Comparison of ENCODE assay signal across 9 mouse cellular contexts in genomic region chr8:121203612-121204376, GRCm38 (mm10).
DNase-seq lines count a peak whose midpoint lies in the region; ATAC-seq lines count a peak whose summit lies in the region.
"Had no signal": no experiment of that assay in that cellular context is flagged by ENCODE, and none has a peak within 500 bp of the region (broad histone marks: within the 10 kb centered on the region; RNA-seq: fewer than 3 reads in every experiment).

No protein-coding gene starts in this region.

- ATAC-seq in midbrain, embryonic 14.5 days (ENCODE audit: low FRiP score, low TSS enrichment): no peak
- ATAC-seq in midbrain, embryonic 13.5 days: no peak
- ATAC-seq in forebrain, embryonic 16.5 days: peak; percentile 68
- no peak for ATAC-seq in activated CD4-positive, CD25-positive, alpha-beta regulatory T cell, adult 4 months

- H3K9ac ChIP-seq in midbrain, embryonic 14.5 days (replicated peaks; ENCODE audit: low read length): no peak overlapping the region
- H3K9ac ChIP-seq in midbrain, embryonic 13.5 days (replicated peaks): no peak overlapping the region
- H3K9ac ChIP-seq in forebrain, embryonic 16.5 days (replicated peaks; ENCODE audit: low read depth, low read length): no peak overlapping the region
- H3K9ac ChIP-seq: midbrain, embryonic 12.5 days had no signal

- no peaks in the 10 kb centered on the region for H3K4me1 ChIP-seq in midbrain, embryonic 14.5 days (ENCODE audit: control insufficient read depth, insufficient read depth, low read length)
- no peaks in the 10 kb centered on the region for H3K4me1 ChIP-seq in midbrain, embryonic 13.5 days (replicated peaks)
- peaks cover 13% of the 10 kb centered on the region for H3K4me1 ChIP-seq in forebrain, embryonic 16.5 days (replicated peaks; ENCODE audit: control insufficient read depth, insufficient read depth, low read length)

- 68% methylated on average over 19 of the region's 19 CpGs for WGBS in midbrain, embryonic 14.5 days
- WGBS in midbrain, embryonic 13.5 days: 61% methylated on average over 19 of the region's 19 CpGs
- WGBS in forebrain, embryonic 16.5 days: 52% methylated on average over 19 of the region's 19 CpGs

- no peak overlapping the region for H3K4me2 ChIP-seq in midbrain, embryonic 14.5 days (ENCODE audit: low read length)
- no peak overlapping the region for H3K4me2 ChIP-seq in midbrain, embryonic 13.5 days (replicated peaks)
- H3K4me2 ChIP-seq in forebrain, embryonic 16.5 days (ENCODE audit: low read length): no peak overlapping the region
- H3K4me2 ChIP-seq: midbrain, embryonic 12.5 days had no signal

- DNase-seq in midbrain, embryonic 14.5 days: peak; percentile 50
- peak; percentile 14 to 65 for DNase-seq in left cerebral cortex, adult 9 months (ENCODE audit: low spot score in 2 of 2)
- DNase-seq in right cerebral cortex, postnatal 36 days (ENCODE audit: low spot score in 2 of 2): peak; percentile 29 to 52
- no peak for DNase-seq in heart, adult 8-10 months (ENCODE audit: low spot score)
- no peak for DNase-seq in heart, adult 9 months (ENCODE audit: low spot score in 2 of 2)

- no peaks in the 10 kb centered on the region for H3K27me3 ChIP-seq in midbrain, embryonic 14.5 days (ENCODE audit: control insufficient read depth, insufficient read depth, low read length)
- H3K27me3 ChIP-seq in midbrain, embryonic 13.5 days: no peaks in the 10 kb centered on the region
- no peaks in the 10 kb centered on the region for H3K27me3 ChIP-seq in forebrain, embryonic 16.5 days (replicated peaks; ENCODE audit: control insufficient read depth, insufficient read depth, low read length)

- no peaks in the 10 kb centered on the region for H3K9me3 ChIP-seq in midbrain, embryonic 14.5 days (ENCODE audit: control insufficient read depth, low read length)
- no peaks in the 10 kb centered on the region for H3K9me3 ChIP-seq in midbrain, embryonic 13.5 days
- H3K9me3 ChIP-seq in forebrain, embryonic 16.5 days (ENCODE audit: control insufficient read depth, low read length): no peaks in the 10 kb centered on the region
- H3K9me3 ChIP-seq: midbrain, embryonic 12.5 days had no signal

- no peak overlapping the region for H3K4me3 ChIP-seq in midbrain, embryonic 14.5 days (replicated peaks; ENCODE audit: low read depth, low read length)
- H3K4me3 ChIP-seq in midbrain, embryonic 13.5 days (replicated peaks): no peak overlapping the region
- no peak overlapping the region for H3K4me3 ChIP-seq in forebrain, embryonic 16.5 days (replicated peaks; ENCODE audit: low read length)
- H3K4me3 ChIP-seq: midbrain, embryonic 12.5 days had no signal

- no peak overlapping the region for H3K27ac ChIP-seq in midbrain, embryonic 14.5 days (replicated peaks; ENCODE audit: low read depth, low read length)
- no peak overlapping the region for H3K27ac ChIP-seq in midbrain, embryonic 13.5 days
- 0 out of 2 replicates have a peak overlapping the region, but pooled peaks have one; percentile 8 for H3K27ac ChIP-seq in forebrain, embryonic 16.5 days (ENCODE audit: low read length)
- H3K27ac ChIP-seq: midbrain, embryonic 12.5 days had no signal

- H3K36me3 ChIP-seq in midbrain, embryonic 14.5 days (ENCODE audit: control insufficient read depth, insufficient read depth, low read length): no peaks in the 10 kb centered on the region
- no peaks in the 10 kb centered on the region for H3K36me3 ChIP-seq in midbrain, embryonic 13.5 days
- H3K36me3 ChIP-seq in forebrain, embryonic 16.5 days (ENCODE audit: control insufficient read depth, insufficient read depth): no peaks in the 10 kb centered on the region
- H3K36me3 ChIP-seq: midbrain, embryonic 12.5 days had no signal

Comparison
In these comparisons a context has a peak if more than half of its experiments do, and no peak if none do; other contexts are left out.
1. DNase-seq: peak in midbrain, embryonic 14.5 days (single experiment), left cerebral cortex, adult 9 months (2 of 2) and right cerebral cortex, postnatal 36 days (2 of 2); none in heart, adult 8-10 months (single experiment) and heart, adult 9 months (0 of 2).